Mouse (Mus musculus): ENCODE measurements at regions not wholly inside any gene's neighbourhood (a gene's known extent, or its start where the extent isn't known, plus 50 kb on each side); places are given as distances from the start of the nearest gene placed in this dataset.

- WGBS = 92% methylated on average over 12 of the region's 12 CpGs
- ATAC-seq (replicated peaks) = no peak
- Histone ChIP-seq H3K27me3 (replicated peaks) (no peaks in the 10 kb centered on the region), H3K9me3 (no peaks in the 10 kb centered on the region), H3K4me3 (no peak overlapping the region), H3K27ac (no peak overlapping the region), H3K9ac (no peak overlapping the region), H3K4me2 (no peak overlapping the region), H3K36me3 (replicated peaks) (no peaks in the 10 kb centered on the region), H3K4me1 (no peaks in the 10 kb centered on the region)
These were observed 135.2 kb upstream of the Tars start for GRCm38 (mm10) chr15:11534404-11535251.

- Histone ChIP-seq H3K36me3 (replicated peaks) (no peaks in the 10 kb centered on the region), H3K27ac (no peak overlapping the region), H3K4me1 (no peaks in the 10 kb centered on the region), H3K27me3 (replicated peaks) (no peaks in the 10 kb centered on the region), H3K9me3 (no peaks in the 10 kb centered on the region), H3K4me3 (no peak overlapping the region), H3K9ac (no peak overlapping the region), H3K4me2 (no peak overlapping the region)
- 96% methylated on average over 1 of the region's 1 CpGs for WGBS
- no peak for ATAC-seq (replicated peaks)
These were observed 134.2 kb upstream of the Tars start for GRCm38 (mm10) chr15:11533616-11534015.

GRCm38 (mm10) chr15:11533002-11533610, 133.6 kb upstream of the Tars start:
- Histone ChIP-seq H3K9ac (no peak overlapping the region), H3K36me3 (replicated peaks) (no peaks in the 10 kb centered on the region), H3K4me3 (no peak overlapping the region), H3K27ac (no peak overlapping the region), H3K9me3 (no peaks in the 10 kb centered on the region), H3K4me1 (no peaks in the 10 kb centered on the region), H3K4me2 (no peak overlapping the region), H3K27me3 (replicated peaks) (no peaks in the 10 kb centered on the region)
- 88% methylated on average over 10 of the region's 10 CpGs for WGBS
- ATAC-seq (replicated peaks) = no peak

GRCm38 (mm10) chr15:11532536-11532935, 133.1 kb upstream of the Tars start:
- H3K27me3 ChIP-seq (replicated peaks) = no peaks in the 10 kb centered on the region
- no peak overlapping the region for H3K27ac ChIP-seq
- ATAC-seq (replicated peaks) = no peak
- H3K36me3 ChIP-seq (replicated peaks) = no peaks in the 10 kb centered on the region
- H3K9me3 ChIP-seq = no peaks in the 10 kb centered on the region
- no peak overlapping the region for H3K9ac ChIP-seq
- WGBS = 82% methylated on average over 9 of the region's 9 CpGs
- H3K4me2 ChIP-seq = no peak overlapping the region
- no peaks in the 10 kb centered on the region for H3K4me1 ChIP-seq
- no peak overlapping the region for H3K4me3 ChIP-seq

- no peak for ATAC-seq (replicated peaks)
- WGBS = 57% methylated on average over 8 of the region's 8 CpGs
These were observed 130.7 kb upstream of the Tars start for GRCm38 (mm10) chr15:11529819-11530810.

GRCm38 (mm10) chr15:11524337-11525106, 125.1 kb upstream of the Tars start:
- Histone ChIP-seq H3K4me3 (no peak overlapping the region), H3K4me2 (no peak overlapping the region), H3K4me1 (no peaks in the 10 kb centered on the region), H3K27ac (no peak overlapping the region), H3K9me3 (no peaks in the 10 kb centered on the region), H3K9ac (no peak overlapping the region), H3K36me3 (replicated peaks) (no peaks in the 10 kb centered on the region), H3K27me3 (replicated peaks) (no peaks in the 10 kb centered on the region)
- no peak for ATAC-seq (replicated peaks)
- WGBS = 88% methylated on average over 5 of the region's 5 CpGs

More at GRCm38 (mm10) chr15:11529819-11530810, 130.7 kb upstream of the Tars start:
- H3K4me1 ChIP-seq = no peaks in the 10 kb centered on the region
- no peak overlapping the region for H3K27ac ChIP-seq
- H3K4me2 ChIP-seq = no peak overlapping the region
- H3K27me3 ChIP-seq (replicated peaks) = no peaks in the 10 kb centered on the region
- H3K9ac ChIP-seq = no peak overlapping the region
- no peaks in the 10 kb centered on the region for H3K36me3 ChIP-seq (replicated peaks)
- H3K9me3 ChIP-seq = no peaks in the 10 kb centered on the region
- no peak overlapping the region for H3K4me3 ChIP-seq

GRCm38 (mm10) chr15:11518565-11518964, 119.1 kb upstream of the Tars start:
- H3K4me3 ChIP-seq = no peak overlapping the region
- no peaks in the 10 kb centered on the region for H3K4me1 ChIP-seq
- ATAC-seq (replicated peaks) = no peak
- H3K27ac ChIP-seq = no peak overlapping the region
- H3K9me3 ChIP-seq = no peaks in the 10 kb centered on the region
- no peaks in the 10 kb centered on the region for H3K27me3 ChIP-seq (replicated peaks)
- no peak overlapping the region for H3K4me2 ChIP-seq
- no peak overlapping the region for H3K9ac ChIP-seq
- H3K36me3 ChIP-seq (replicated peaks) = no peaks in the 10 kb centered on the region

- Histone ChIP-seq H3K9me3 (no peaks in the 10 kb centered on the region), H3K9ac (no peak overlapping the region), H3K27ac (no peak overlapping the region), H3K4me3 (no peak overlapping the region), H3K36me3 (replicated peaks) (no peaks in the 10 kb centered on the region), H3K4me2 (no peak overlapping the region), H3K4me1 (no peaks in the 10 kb centered on the region), H3K27me3 (replicated peaks) (no peaks in the 10 kb centered on the region)
- WGBS = 69% methylated on average over 3 of the region's 3 CpGs
- no peak for ATAC-seq (replicated peaks)
These were observed 118.4 kb upstream of the Tars start for GRCm38 (mm10) chr15:11517892-11518291.

- Histone ChIP-seq H3K4me3 (no peak overlapping the region), H3K4me1 (no peaks in the 10 kb centered on the region), H3K36me3 (replicated peaks) (no peaks in the 10 kb centered on the region), H3K27me3 (replicated peaks) (no peaks in the 10 kb centered on the region), H3K9me3 (no peaks in the 10 kb centered on the region), H3K27ac (no peak overlapping the region), H3K4me2 (no peak overlapping the region), H3K9ac (no peak overlapping the region)
- 75% methylated on average over 4 of the region's 4 CpGs for WGBS
- no peak for ATAC-seq (replicated peaks)
These were observed 105.7 kb upstream of the Tars start for GRCm38 (mm10) chr15:11505076-11505639.

GRCm38 (mm10) chr15:11496436-11496835, 97.0 kb upstream of the Tars start:
- ATAC-seq (replicated peaks) = no peak
- H3K27me3 ChIP-seq (replicated peaks) = no peaks in the 10 kb centered on the region
- H3K4me3 ChIP-seq = no peak overlapping the region
- no peak overlapping the region for H3K27ac ChIP-seq
- no peak overlapping the region for H3K9ac ChIP-seq
- H3K36me3 ChIP-seq (replicated peaks) = no peaks in the 10 kb centered on the region
- 93% methylated on average over 2 of the region's 2 CpGs for WGBS
- H3K4me2 ChIP-seq = no peak overlapping the region
- no peaks in the 10 kb centered on the region for H3K4me1 ChIP-seq
- H3K9me3 ChIP-seq = no peaks in the 10 kb centered on the region

- WGBS = 95% methylated on average over 3 of the region's 3 CpGs
- no peak for ATAC-seq (replicated peaks)
- no peaks in the 10 kb centered on the region for H3K27me3 ChIP-seq (replicated peaks)
These were observed 89.7 kb upstream of the Tars start for GRCm38 (mm10) chr15:11489116-11489515.

More at GRCm38 (mm10) chr15:11489116-11489515, 89.7 kb upstream of the Tars start:
- Histone ChIP-seq H3K36me3 (replicated peaks) (no peaks in the 10 kb centered on the region), H3K9me3 (no peaks in the 10 kb centered on the region), H3K9ac (no peak overlapping the region), H3K4me2 (no peak overlapping the region), H3K27ac (no peak overlapping the region), H3K4me1 (no peaks in the 10 kb centered on the region), H3K4me3 (no peak overlapping the region)

Data from midbrain, embryonic 15.5 days (tissue).